Mouse (Mus musculus): ENCODE results near the gene Lipn.

Gene Lipn

DNA sequence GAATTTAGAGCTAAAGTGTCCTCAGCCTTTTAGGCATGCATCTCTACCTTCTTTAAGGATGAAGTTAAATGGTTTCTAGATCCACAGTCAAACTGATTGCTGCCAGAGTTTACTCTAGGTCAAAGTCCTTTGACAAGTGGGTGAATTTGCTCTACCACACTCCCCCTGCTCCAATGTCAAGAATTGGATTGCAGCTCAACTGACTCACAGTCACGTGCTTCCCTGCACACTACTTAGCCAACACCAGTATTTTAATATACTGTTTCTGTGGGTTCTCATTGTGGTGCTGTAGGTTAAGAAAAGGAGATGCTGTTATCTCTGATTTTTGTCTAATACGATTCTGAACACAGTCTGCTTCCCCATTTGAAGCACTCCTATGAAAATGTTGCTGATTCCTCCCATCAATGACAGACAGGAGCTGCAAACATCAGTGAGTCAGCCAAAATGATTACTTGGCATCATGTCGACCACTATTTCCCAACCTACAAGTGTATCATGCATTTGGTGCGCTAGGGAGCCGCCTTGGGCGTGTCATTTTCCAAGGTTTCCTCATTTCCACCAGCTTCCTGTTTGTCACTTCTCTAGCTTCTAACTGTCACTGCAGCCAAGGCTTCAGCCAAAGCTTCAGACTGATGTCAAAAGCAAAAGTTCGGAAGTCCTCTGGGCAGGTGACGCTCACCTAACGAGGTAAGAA lies at the start of gene Lipn:
Gene Lipn, plus strand, starts transcription at position 580 of the 694 bp plus-strand sequence.
- DNase-seq (ENCODE audit: low spot score) = no peak

DNA sequence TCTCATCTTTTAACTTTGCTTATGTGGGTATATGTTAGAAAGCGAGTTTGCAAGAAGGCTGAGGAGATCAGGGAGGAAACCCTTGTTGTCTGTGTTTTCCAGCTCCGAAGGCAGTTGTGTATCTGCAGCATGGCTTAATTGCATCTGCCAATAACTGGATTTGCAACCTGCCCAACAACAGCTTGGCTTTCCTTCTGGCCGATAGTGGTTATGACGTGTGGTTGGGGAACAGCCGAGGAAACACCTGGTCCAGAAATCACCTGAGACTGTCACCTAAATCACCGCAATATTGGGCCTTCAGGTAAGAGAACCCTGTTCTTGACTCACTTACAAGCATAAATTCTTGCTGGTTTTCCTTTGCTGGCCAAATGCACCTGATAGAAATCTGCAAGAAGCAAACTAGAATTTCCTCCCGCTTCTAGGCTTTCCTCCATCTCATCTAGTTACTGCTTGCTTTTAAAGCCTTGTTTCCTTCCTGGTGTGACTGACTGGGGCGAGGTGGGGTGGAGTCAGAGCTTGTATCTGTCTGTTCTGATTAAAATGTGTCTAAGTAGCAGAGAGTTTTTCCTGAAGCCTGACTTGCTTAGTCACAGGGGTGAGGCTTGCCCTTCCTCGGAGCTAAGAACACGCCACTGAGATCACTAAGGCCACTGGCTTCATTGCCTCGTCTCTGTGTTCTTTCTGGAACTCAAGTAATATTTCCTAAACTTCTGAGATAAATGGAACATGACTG lies 45.6 kb upstream of the Lipn start:
- no peak for DNase-seq (ENCODE audit: low spot score)

DNA sequence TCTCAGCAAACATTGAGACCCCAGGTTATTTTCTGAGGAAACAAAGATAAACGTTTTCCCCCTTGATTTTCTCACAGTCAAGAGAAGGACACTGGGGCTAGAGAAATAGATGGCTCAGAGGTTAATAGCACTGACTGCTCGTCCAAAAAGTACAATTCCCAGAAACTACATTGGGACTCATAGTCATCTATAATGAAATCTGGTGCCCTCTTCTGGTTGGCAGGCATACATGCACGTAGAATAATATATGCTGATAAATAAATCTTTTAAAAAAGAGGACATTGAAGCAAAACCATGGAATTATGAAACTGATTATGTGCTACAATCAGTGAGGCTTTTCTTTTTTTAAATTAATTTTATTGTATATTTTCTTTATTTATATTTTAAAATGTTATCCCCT lies 44.4 kb upstream of the Lipn start:
- no peak for DNase-seq (ENCODE audit: low spot score)

DNA sequence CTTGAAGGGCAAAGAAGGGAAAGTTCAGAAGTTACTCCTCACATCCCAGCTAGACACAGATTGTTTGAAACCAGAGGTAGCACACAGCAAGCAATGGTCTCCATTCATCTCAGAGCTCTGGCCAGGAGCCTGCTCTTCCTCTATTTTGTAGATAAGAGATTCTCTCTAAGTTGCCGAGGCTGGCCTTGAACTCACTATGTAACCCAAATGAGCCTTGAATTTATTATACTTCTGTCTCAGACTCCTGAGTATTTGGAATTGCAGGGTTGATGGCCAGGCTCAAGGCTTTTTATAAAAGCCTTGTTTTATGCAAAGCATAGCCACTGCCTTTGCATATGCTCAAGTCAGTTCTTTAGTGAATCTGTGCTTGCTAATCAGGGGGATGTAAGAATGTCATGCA lies 27.4 kb upstream of the Lipn start:
- DNase-seq (ENCODE audit: low spot score) = no peak

DNA sequence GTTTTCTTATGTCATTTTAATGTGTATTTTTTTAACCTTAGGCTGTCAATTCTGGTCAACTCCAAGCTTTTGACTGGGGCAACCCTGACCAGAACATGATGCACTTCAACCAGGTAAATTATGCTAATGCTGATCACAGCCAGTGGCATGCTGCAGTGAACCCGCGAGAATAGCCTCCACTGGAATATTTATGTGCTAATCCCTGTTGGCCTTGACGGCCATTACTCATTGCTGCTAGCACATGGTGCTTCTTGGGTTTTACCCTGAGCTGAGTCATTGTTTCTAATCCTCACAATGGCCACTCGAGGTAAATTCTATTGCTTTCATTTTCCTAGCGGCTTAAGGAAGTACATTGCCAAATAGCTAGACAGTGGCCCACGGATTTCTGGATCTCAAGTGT lies 24.1 kb upstream of the Lipn start:
- no peak for DNase-seq (ENCODE audit: low spot score)

DNA sequence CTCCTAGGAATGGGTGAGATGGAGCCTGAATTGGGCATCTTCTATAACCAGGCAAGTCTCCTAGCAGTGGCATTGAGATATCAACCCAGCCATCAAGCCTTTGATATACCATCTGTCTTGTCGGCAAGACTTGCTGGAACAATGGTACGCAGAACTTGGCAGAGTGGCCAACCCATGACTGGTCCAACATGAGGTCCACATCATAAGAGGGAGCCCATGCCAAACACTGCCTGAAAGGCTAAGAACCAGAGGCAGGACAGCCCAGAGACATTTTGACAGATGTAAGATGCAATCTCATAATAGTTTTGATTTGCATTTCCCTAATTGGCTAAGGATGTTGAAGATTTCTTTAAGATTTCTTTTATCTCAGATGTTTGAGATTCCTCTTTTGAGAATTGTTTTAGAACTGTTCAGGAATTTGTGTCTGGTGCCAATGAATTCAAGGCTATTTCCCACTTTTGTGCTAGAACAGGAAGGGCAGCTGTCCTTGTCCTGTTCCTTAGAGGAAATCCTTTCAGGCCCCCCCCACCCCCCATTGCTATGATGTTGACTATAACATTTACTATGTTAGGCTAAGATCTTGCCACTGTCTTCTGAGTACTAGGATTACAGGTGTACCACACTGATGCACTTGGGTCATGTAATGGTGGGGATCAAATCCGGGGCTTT lies 17.7 kb upstream of the Lipn start:
- no peak for DNase-seq (ENCODE audit: low spot score)

DNA sequence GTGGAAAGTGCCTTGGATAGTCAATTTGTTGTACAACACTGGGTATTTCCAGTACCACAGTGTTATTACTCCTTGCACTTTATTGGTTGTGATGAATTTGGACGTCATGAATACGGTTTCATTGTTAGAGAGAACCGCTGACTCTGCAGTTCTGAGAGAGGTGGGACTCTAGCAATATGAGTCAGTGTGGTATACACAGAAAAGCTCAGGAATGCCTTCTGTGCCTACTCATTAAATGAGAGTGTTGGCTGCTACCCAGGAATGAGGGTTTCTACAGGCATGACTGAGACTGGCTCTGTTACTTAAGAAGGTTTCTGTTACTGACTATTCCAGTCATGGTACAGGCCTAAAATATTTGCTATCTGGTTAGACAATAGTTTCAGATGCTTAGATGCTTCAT lies 15.7 kb upstream of the Lipn start:
- DNase-seq (ENCODE audit: low spot score) = no peak

DNA sequence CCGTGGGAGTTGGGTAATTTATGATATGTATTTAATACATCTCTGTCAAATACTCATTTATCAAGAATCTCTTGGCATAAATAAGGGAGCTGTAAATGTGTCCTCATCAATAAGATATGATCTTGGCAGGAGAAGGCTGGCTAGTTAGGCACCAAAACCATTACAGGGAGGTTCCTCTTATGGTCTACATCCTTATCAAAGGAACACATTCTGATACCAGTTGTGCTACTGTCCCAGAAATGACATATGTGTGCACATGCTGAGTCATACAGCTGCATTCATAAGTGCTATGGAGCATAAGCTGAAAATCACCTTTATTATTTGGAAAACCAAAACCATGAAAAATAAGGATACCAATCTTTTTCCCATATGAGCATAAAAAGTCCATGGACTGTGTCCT lies 3.6 kb upstream of the Lipn start:
- no peak for DNase-seq (ENCODE audit: low spot score)

DNA sequence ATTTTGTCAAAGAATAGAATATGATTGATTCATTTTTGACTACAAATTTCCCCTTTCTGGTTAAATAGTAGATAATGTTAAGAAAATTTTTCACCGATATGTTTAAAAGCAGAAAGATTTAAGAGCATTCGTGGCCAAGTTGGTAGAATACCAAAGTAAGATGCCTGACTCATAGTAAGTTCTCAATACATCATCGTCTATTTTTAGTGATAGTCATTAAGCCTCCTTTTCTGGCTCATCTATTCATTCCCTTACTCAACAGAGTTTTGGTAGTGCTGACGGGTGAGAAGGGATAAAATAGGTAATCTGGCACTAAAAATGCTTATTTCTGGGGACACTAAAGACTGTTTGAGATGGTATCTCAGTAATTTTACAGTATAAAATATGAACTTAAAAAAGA lies 3.1 kb upstream of the Lipn start:
- no peak for DNase-seq (ENCODE audit: low spot score)

DNA sequence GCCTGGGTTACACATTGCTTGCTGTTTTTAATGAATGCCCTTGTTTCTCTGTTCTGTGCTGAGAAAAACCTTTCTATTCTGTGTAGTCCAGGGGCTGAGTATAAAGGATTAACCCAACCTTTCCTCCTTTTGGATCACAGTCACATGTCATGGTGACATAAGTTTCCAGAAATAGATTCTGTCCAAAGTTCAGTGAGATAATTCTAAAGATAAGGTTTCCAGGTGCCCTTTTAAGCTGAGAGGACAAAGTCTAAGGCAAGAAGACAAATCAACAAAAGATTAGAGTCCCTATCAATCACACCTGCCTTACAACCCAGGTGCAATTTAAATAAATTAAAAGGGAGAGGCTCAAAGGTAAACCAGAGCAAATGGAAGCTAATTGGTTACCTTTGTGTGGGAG lies 7.1 kb downstream of the Lipn start:
- no peak for DNase-seq (ENCODE audit: low spot score)

DNA sequence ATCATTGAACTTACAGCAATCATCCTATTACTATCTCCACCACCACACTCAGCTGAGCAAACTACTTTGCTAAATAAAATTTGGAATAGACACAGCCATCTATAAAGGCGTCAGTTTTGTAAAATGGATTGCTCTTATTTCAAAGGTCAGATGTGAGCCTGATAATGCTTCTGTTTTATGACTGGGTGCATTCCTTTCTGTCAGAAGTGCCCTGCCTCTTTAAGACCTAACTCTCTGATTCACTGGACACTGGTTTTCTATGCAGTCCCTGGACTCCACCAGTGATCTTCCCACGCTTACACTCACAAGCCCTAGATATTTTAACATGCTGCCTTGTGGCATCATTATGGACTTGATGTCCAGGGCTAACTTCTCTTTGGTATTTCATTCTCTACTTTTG lies 11.0 kb downstream of the Lipn start:
- no peak for DNase-seq (ENCODE audit: low spot score)

DNA sequence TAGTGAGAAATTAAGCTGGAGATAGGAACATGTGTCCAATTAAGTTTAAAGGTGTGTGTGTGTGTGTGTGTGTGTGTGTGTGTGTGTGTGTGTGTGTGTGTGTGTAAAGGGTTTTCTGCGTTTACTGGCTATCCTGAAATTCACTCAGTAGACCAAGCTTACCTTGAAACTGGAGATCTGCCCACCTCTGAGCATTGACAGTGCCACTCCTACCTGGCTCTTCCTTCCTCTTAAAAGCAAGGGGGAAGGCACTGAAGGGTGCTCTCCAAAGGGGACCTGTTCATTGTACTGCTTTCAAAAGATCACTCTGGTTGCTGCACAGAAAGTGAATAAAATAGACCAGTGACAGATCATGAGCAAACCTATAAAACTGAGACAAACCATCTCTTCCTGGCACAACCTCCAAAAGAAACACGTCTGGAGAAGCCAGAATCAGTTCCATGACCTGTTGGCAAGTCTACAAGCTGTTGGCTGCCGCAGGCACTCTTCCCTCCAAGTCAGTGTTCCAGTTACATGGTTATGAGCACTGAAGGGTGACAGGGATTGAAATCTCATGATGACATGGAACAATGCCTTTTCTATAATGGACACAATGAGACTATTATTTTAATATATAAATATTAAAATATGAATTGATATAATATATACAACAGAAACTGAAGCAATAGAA lies 22.0 kb downstream of the Lipn start:
- DNase-seq (ENCODE audit: low spot score) = no peak

DNA sequence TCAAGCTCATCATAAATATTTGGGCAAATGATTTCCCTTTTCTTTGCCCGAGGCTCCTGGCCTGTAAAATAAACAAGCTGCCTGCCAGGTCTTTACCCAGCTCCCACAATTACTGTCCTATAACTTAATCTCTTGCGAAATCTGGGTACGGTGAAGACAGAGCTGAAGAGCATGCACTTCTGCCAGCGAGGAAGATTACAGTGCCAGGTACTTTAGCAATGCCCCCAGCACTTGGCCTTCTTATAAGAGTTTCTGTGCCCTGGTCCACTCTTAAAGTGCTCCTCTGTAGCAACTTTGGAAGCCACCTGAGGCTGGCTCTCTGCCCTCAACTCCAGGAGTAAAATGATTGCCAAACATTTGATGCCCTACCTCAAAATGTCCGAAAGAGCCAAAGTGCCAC lies 28.2 kb downstream of the Lipn start:
- DNase-seq (ENCODE audit: low spot score) = no peak

DNA sequence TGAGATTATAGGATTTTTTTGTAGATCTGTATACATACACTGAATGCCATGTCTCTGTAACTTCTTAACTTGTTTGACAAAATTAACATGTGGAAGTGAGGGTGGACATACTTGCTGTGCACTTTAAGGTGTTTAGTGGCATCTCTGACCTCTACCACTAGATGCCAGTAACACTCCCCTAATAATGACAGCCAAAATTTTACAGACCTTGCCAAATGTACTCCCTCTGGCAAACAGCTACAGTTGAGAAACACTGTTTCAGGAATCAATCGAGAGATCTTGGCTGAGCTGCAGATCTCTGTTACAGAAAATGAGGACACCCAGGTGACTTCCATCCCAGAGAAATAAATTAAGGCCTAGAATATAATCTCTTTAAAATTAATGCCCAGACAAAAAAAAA lies 29.1 kb downstream of the Lipn start:
- DNase-seq (ENCODE audit: low spot score) = no peak

DNA sequence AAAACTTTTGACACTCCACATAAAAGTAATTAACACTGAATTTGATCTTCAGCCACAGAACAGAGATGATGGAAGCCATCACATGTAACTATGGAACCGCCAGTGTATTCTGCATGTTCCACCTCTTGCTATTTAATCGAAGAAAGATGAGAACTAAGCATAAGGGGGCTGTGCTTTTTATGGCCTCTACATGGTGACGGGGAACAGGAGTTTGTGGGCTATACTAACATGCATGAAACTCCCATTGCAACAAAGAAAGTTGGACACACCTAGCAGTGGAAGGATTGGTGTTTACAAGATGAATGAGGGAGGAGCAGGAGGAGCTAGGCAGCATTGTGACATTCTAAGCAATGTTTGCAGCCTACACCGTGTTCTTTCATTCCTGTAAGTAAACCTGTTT lies 33.5 kb downstream of the Lipn start, which contains the start of gene Lipm:
Gene Lipm, plus strand, starts transcription at position 301 of the 400 bp plus-strand sequence.
- no peak for DNase-seq (ENCODE audit: low spot score)

DNA sequence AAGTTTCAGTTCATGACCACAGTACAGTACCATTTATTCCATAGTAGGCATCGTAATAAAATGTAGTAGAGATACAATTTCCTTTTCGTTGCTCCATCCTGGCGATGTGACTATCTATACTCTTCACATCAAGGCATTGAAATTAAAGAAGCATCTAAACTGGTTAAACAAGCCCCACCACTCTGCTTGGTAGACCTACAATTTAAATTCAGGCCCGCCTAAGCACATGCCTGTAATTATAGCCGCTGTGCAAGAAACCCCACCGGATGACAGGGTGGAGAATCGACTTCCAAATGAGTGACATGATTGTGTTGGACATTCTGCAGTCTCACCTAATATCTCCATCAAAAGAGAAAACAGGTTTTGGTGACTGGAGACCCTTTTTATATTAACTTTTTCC lies 34.7 kb downstream of the Lipn start:
- no peak for DNase-seq (ENCODE audit: low spot score)

DNA sequence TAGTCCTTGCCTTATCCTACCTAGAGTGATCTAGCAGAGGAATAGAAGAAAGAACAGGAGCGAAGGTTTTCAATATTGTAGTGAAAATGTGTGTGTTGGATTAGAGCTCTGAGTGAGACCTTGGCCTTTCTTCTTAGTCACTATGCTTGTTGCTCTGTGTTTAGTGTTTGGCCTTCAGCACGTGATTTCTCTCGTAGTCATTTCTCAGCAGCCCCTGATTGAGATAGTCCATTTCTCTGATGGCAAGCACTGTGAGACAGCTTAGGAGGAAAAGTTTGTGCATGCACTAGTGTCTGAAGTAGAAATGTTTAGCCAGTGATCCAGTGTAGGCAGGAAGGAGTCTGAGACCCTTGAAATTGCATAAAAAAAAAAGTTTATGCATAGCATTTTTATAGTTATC lies 37.7 kb downstream of the Lipn start:
- DNase-seq (ENCODE audit: low spot score) = no peak

DNA sequence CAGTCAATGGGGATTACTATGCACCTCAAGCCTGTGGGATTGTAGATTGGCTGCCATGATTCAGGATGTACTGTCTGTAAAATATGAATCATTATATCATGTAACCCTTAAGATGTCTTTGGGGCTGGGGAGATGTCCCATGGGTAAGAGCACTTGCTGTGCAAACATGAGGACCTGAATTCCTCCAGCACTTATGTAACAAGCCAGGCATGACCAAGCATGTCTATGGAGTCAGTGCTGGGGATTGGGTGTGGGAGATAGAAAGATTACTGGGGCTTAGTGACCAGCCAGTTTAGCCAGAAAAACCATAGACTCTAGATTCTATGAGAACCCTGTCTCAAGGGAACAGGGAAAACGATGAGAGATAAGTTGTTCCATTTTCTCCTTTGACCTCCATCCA lies 51.9 kb downstream of the Lipn start:
- no peak for DNase-seq (ENCODE audit: low spot score)

DNA sequence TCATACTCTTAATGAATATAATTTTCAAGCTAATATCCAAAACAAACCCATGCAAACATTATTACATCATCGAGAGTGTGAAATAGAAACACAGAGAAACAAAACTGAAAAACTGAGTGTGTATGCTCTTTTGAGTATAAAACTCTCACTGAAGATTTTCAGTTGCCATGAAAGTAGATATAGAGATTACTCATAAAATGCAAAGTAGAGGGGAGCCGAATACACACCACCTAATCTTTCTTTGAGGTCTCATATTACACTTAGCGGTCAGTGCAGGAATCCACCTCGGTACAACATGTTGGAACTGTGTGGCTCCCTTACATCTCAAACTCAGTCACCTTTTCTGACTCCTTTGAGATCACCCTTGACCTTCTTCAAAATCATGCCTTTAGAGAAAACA lies 52.5 kb downstream of the Lipn start:
- no peak for DNase-seq (ENCODE audit: low spot score)

DNA sequence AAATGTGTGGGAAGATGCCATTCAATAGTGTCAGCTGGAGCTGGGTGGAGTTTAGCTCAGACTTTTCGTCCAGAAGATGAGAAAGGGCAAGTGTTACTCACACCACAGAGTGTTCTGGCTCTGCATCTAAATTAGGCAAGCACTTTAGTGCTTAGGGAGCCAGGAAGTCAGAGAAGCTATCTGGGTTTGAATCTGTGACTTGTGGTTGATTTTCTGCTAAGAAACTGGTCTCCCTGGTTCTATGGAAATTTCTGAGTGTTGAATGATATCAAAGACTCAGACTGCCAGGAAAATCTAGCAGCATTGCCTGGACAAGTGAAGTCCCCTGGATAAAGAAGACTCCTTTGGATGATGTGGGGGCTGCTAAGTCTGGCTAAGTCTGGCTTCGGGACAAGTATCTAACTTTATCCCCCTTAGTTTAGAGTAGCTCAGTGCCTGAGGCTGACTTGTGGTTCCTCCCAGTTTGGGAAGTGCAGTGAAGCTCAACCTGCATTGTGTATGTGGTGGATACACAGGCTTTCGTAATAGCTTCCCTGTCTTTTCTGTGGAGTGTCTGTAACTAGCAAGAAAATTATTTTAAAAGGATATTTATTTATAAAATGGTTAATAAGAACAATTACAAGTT lies 53.1 kb downstream of the Lipn start:
- DNase-seq (ENCODE audit: low spot score) = no peak
